Mouse (Mus musculus) stomach, postnatal 0 days (tissue): ENCODE results near the gene Irx5.

Experiments
- CTCF ChIP-seq: IDR thresholded peaks from 2 replicates; pipeline ENCODE4 v1.5.1; 2016; ENCODE audit warnings: antibody characterized with exemption, low read depth, mild to moderate bottlenecking, moderate library complexity
- EP300 ChIP-seq: optimal IDR thresholded peaks from 2 replicates; pipeline ENCODE3; 2016; ENCODE audit warnings: antibody characterized with exemption

DNA sequence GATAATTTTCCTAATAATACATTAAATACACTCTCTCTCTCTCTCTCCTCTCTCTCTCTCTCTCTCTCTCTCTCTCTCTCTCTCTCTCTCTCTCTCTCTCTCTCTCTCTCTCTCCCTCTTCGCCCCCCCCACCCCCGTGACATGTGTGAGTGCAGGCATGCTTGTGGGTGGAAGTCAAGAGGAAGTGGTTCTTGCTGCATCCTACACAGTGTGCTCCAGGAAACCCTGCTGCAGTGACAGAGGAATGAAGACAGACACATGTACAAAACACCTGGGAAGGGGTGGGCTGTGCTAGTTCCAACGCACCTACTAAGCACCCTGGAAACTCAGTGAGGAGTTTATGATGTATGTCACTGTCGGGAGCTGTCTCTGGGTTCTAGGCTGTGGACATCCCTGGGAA, 28.2 kb upstream of the Irx5 start:
- TF ChIP-seq EP300 (no peak), CTCF (no peak)
